Mouse (Mus musculus) lung, embryonic 16.5 days (tissue): Measurements from ENCODE around the gene Tcte1. TPM values are rescaled to one million over a fixed set of nuclear protein-coding genes. Genes with fewer than 3 reads are reported as not detected.

Experiments
- ATAC-seq: fragments of 200-750 bp; cut with Nextera tagmentation; 2 replicates; pipeline ENCODE4 v1.8.0; 2017; ENCODE audit warnings: low read depth, mild to moderate bottlenecking, moderate library complexity
- H3K27ac ChIP-seq: fragments of 300-500 bp; sonication (generic); 2 replicates; pipeline ENCODE4 v1.5.1; 2014; ENCODE audit warnings: mild to moderate bottlenecking, control low read depth, low read length
- H3K27me3 ChIP-seq: fragments of 300-500 bp; sonication (generic); 2 replicates; pipeline ENCODE4 v1.6.1; 2014; ENCODE audit warnings: low read depth, low read length, mixed read lengths; ENCODE audit not compliant: control insufficient read depth, insufficient read depth
- H3K36me3 ChIP-seq: fragments of 300-500 bp; sonication (generic); 2 replicates; pipeline ENCODE4 v1.6.1; 2014; ENCODE audit warnings: low read length; ENCODE audit not compliant: control insufficient read depth, insufficient read depth
- H3K4me1 ChIP-seq: fragments of 300-500 bp; sonication (generic); replicated peaks from 2 replicates; pipeline ENCODE4 v1.6.1; 2014; ENCODE audit warnings: low read length, mixed read lengths; ENCODE audit not compliant: control insufficient read depth, insufficient read depth
- H3K4me2 ChIP-seq: fragments of 300-500 bp; sonication (generic); 2 replicates; pipeline ENCODE4 v1.6.1; 2014; ENCODE audit warnings: low read depth, low read length, control low read depth
- H3K4me3 ChIP-seq: fragments of 300-500 bp; sonication (generic); 2 replicates; pipeline ENCODE4 v1.5.1; 2014; ENCODE audit warnings: mild to moderate bottlenecking, low read length, control low read depth
- H3K9ac ChIP-seq: fragments of 300-500 bp; sonication (generic); 2 replicates; pipeline ENCODE4 v1.6.1; 2014; ENCODE audit warnings: low read length, control low read depth
- H3K9me3 ChIP-seq: fragments of 300-500 bp; sonication (generic); 2 replicates; pipeline ENCODE4 v1.6.1; 2016; ENCODE audit warnings: low read length; ENCODE audit not compliant: control insufficient read depth
- WGBS: fragments of 180-500 bp; shearing (Covaris S2); extraction: QIAGEN DNeasy Blood & Tissue Kit; methylation state at CpG from one replicate; pipeline ENCODE4 v1.1.7; 2014; 5-methylcytosine and 5-hydroxymethylcytosine counted together
- polyA plus RNA-seq: library from polyadenylated mRNA; unstranded; fragments of >200 nt; fragmentation: Nextera tagmentation; extraction: Ambion mirVana; gene quantifications from 2 replicates; pipeline ENCODE4 v1.2.1, GENCODE M21; 2015

Tcte1 gene
- polyA plus RNA-seq, 1 experiment from 2014 or later = 1.7 TPM

- Histone ChIP-seq H3K4me2 (no peak overlapping the region), H3K36me3 (no peaks in the 10 kb centered on the region), H3K4me3 (no peak overlapping the region), H3K27me3 (no peaks in the 10 kb centered on the region; the same call in 1 of the 2 replicates), H3K9ac (no peak overlapping the region), H3K27ac (no peak overlapping the region), H3K9me3 (no peaks in the 10 kb centered on the region), H3K4me1 (peaks cover 9% of the 10 kb centered on the region)
- no peak for ATAC-seq
- 85% methylated on average over 12 of the region's 12 CpGs for WGBS
These were observed 4.3 kb upstream of the Tcte1 start for GRCm38 (mm10) chr17:45518766-45519475.

GRCm38 (mm10) chr17:45520136-45520535, 3.1 kb upstream of the Tcte1 start:
- H3K27me3 ChIP-seq = no peaks in the 10 kb centered on the region; the same call in 1 of the 2 replicates
- no peaks in the 10 kb centered on the region for H3K9me3 ChIP-seq
- WGBS = 81% methylated on average over 11 of the region's 11 CpGs
- ATAC-seq = no peak
- H3K36me3 ChIP-seq = no peaks in the 10 kb centered on the region
- H3K4me2 ChIP-seq = no peak overlapping the region
- H3K4me3 ChIP-seq = no peak overlapping the region
- no peak overlapping the region for H3K9ac ChIP-seq
- H3K4me1 ChIP-seq = peaks cover 9% of the 10 kb centered on the region
- H3K27ac ChIP-seq = no peak overlapping the region

GRCm38 (mm10) chr17:45524961-45525360, 1.7 kb downstream of the Tcte1 start:
- 47% methylated on average over 4 of the region's 4 CpGs for WGBS
- no peaks in the 10 kb centered on the region for H3K36me3 ChIP-seq
- H3K27me3 ChIP-seq = peaks cover 3% of the 10 kb centered on the region

GRCm38 (mm10) chr17:45526571-45526970, 3.3 kb downstream of the Tcte1 start:
- no peak overlapping the region for H3K27ac ChIP-seq
- no peaks in the 10 kb centered on the region for H3K9me3 ChIP-seq
- H3K27me3 ChIP-seq = peaks cover 11% of the 10 kb centered on the region
- H3K4me3 ChIP-seq = no peak overlapping the region
- no peaks in the 10 kb centered on the region for H3K36me3 ChIP-seq
- no peak for ATAC-seq
- no peak overlapping the region for H3K4me2 ChIP-seq
- peaks cover 9% of the 10 kb centered on the region for H3K4me1 ChIP-seq
- 21% methylated on average over 5 of the region's 5 CpGs for WGBS
- H3K9ac ChIP-seq = no peak overlapping the region

More at GRCm38 (mm10) chr17:45524961-45525360, 1.7 kb downstream of the Tcte1 start:
- Histone ChIP-seq H3K4me2 (no peak overlapping the region), H3K27ac (no peak overlapping the region), H3K4me1 (peaks cover 9% of the 10 kb centered on the region), H3K4me3 (no peak overlapping the region), H3K9ac (no peak overlapping the region), H3K9me3 (no peaks in the 10 kb centered on the region)
- no peak for ATAC-seq

- Histone ChIP-seq H3K36me3 (no peaks in the 10 kb centered on the region), H3K27me3 (peaks cover 27% of the 10 kb centered on the region), H3K9me3 (no peaks in the 10 kb centered on the region), H3K9ac (no peak overlapping the region), H3K27ac (no peak overlapping the region), H3K4me3 (no peak overlapping the region), H3K4me1 (no peaks in the 10 kb centered on the region), H3K4me2 (no peak overlapping the region)
- WGBS = 44% methylated on average over 13 of the region's 13 CpGs
- ATAC-seq = no peak
These were observed 7.1 kb downstream of the Tcte1 start for GRCm38 (mm10) chr17:45530346-45530782.

GRCm38 (mm10) chr17:45532896-45533295, 9.7 kb downstream of the Tcte1 start:
- no peak for ATAC-seq
- Histone ChIP-seq H3K27me3 (peaks cover 39% of the 10 kb centered on the region), H3K9me3 (no peaks in the 10 kb centered on the region), H3K9ac (no peak overlapping the region), H3K4me1 (no peaks in the 10 kb centered on the region), H3K36me3 (no peaks in the 10 kb centered on the region), H3K4me2 (no peak overlapping the region), H3K4me3 (no peak overlapping the region), H3K27ac (no peak overlapping the region)
- WGBS = 41% methylated on average over 15 of the region's 15 CpGs

GRCm38 (mm10) chr17:45536264-45536663, 13.0 kb downstream of the Tcte1 start:
- WGBS = 6% methylated on average over 5 of the region's 5 CpGs
- H3K9me3 ChIP-seq = no peaks in the 10 kb centered on the region
- no peaks in the 10 kb centered on the region for H3K4me1 ChIP-seq
- ATAC-seq = no peak
- H3K27ac ChIP-seq = no peak overlapping the region
- no peak overlapping the region for H3K4me3 ChIP-seq
- H3K4me2 ChIP-seq = no peak overlapping the region
- peaks cover 30% of the 10 kb centered on the region for H3K27me3 ChIP-seq
- no peaks in the 10 kb centered on the region for H3K36me3 ChIP-seq
- H3K9ac ChIP-seq = no peak overlapping the region

- Histone ChIP-seq H3K27ac (no peak overlapping the region), H3K4me2 (no peak overlapping the region), H3K36me3 (no peaks in the 10 kb centered on the region), H3K4me1 (no peaks in the 10 kb centered on the region), H3K4me3 (no peak overlapping the region), H3K9ac (no peak overlapping the region), H3K9me3 (no peaks in the 10 kb centered on the region), H3K27me3 (peaks cover 30% of the 10 kb centered on the region)
- WGBS = 48% methylated on average over 4 of the region's 4 CpGs
- ATAC-seq = no peak
These were observed 15.2 kb downstream of the Tcte1 start for GRCm38 (mm10) chr17:45538394-45538793.

- H3K4me2 ChIP-seq = no peak overlapping the region
- no peaks in the 10 kb centered on the region for H3K36me3 ChIP-seq
- H3K27ac ChIP-seq = no peak overlapping the region
- no peak for ATAC-seq
- H3K4me1 ChIP-seq = no peaks in the 10 kb centered on the region
- no peak overlapping the region for H3K9ac ChIP-seq
- 68% methylated on average over 21 of the region's 21 CpGs for WGBS
- no peaks in the 10 kb centered on the region for H3K9me3 ChIP-seq
- H3K4me3 ChIP-seq = no peak overlapping the region
- H3K27me3 ChIP-seq = peaks cover 40% of the 10 kb centered on the region
These were observed 16.4 kb downstream of the Tcte1 start for GRCm38 (mm10) chr17:45539664-45540063.
